Mouse (Mus musculus) lung, embryonic 15.5 days (tissue): ENCODE measurements around the gene Pccb. TPM values are rescaled to one million over a fixed set of nuclear protein-coding genes. Genes with fewer than 3 reads are reported as not detected.

Source experiments
- ATAC-seq: fragments of 200-750 bp; cut with Nextera tagmentation; 2 replicates; pipeline ENCODE4 v1.8.0; 2017; ENCODE audit warnings: moderate number of reproducible peaks, borderline replicate concordance; ENCODE audit not compliant: low FRiP score, low TSS enrichment; ENCODE audit errors: extremely low read depth
- H3K27ac ChIP-seq: fragments of 300-500 bp; sonication (generic); 2 replicates; pipeline ENCODE4 v1.5.1; 2015; ENCODE audit warnings: moderate library complexity, mild to moderate bottlenecking, inconsistent platforms
- H3K27me3 ChIP-seq: fragments of 300-500 bp; sonication (generic); 2 replicates; pipeline ENCODE4 v1.6.1; 2015; ENCODE audit warnings: inconsistent platforms
- H3K36me3 ChIP-seq: fragments of 300-500 bp; sonication (generic); 2 replicates; pipeline ENCODE4 v1.6.1; 2015; ENCODE audit warnings: inconsistent platforms
- H3K4me1 ChIP-seq: fragments of 300-500 bp; sonication (generic); 2 replicates; pipeline ENCODE4 v1.6.1; 2015; ENCODE audit warnings: inconsistent platforms
- H3K4me2 ChIP-seq: fragments of 300-500 bp; sonication (generic); 2 replicates; pipeline ENCODE4 v1.6.1; 2015; ENCODE audit warnings: inconsistent platforms, mild to moderate bottlenecking, moderate library complexity
- H3K4me3 ChIP-seq: fragments of 300-500 bp; sonication (generic); 2 replicates; pipeline ENCODE4 v1.5.1; 2015; ENCODE audit warnings: mild to moderate bottlenecking, inconsistent platforms
- H3K9ac ChIP-seq: fragments of 300-500 bp; sonication (generic); 2 replicates; pipeline ENCODE4 v1.6.1; 2015; ENCODE audit warnings: inconsistent platforms
- H3K9me3 ChIP-seq: fragments of 300-500 bp; sonication (generic); 2 replicates; pipeline ENCODE4 v1.6.1; 2016; ENCODE audit warnings: inconsistent platforms
- WGBS: fragments of 180-500 bp; shearing (Covaris S2); methylation state at CpG from one replicate; pipeline ENCODE4 v1.1.7; 2015; 5-methylcytosine and 5-hydroxymethylcytosine counted together
- polyA plus RNA-seq: library from polyadenylated mRNA; unstranded; fragments of >200 nt; fragmentation: Nextera tagmentation; extraction: Ambion mirVana; gene quantifications from 2 replicates; pipeline ENCODE4 v1.2.1, GENCODE M21; 2015

The Pccb gene
- polyA plus RNA-seq = 22.7 and 23.2 TPM in 2 replicates

DNA sequence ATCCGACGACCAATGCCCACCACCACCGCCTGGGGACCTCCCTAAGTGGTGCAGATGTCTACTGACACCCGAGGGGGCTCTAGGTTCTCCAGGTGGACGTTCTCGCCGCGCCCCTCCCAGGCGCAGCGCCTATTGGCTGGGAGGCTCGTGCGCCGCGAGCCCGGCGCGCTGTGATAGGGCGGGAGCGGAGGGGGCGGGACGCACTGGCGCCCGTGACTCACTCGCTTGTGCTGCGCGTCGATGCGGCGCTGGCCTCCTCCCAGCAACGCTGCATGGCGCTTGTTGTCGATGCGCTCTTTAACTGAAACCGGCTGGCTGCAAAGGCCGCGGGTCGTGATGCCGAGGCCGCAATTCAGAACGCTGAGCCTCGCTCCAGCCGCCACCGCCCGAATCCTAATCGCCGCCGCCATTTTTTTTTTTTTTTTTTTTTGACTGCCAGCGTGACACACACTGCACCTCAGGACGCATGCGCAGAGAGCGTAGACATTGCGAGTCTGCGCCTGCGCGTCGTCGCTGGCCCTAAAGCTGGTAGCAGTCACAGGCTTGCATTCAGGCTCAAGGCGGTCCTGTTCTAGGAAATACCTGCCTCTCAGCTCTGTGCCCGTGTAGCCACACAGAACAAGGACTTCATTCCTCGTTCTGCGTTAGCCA, at the start of gene Pccb:
TSS of gene Pccb (minus strand) at position 451 of the 651 bp plus-strand sequence.
- WGBS = under 1% methylated on average over 57 of the region's 61 CpGs
- ATAC-seq = peak; percentile 100
- peak within 1 kb of the TSS; percentile 68 for H3K4me2 ChIP-seq
- no peaks in the 10 kb centered on the region for H3K36me3 ChIP-seq
- peak within 1 kb of the TSS; percentile 66 for H3K9ac ChIP-seq
- H3K4me1 ChIP-seq = peaks cover 16% of the 10 kb centered on the region
- peak within 1 kb of the TSS; percentile 97 for H3K27ac ChIP-seq
- no peaks in the 10 kb centered on the region for H3K27me3 ChIP-seq
- peak within 1 kb of the TSS; percentile 68 for H3K4me3 ChIP-seq
- H3K9me3 ChIP-seq = no peaks in the 10 kb centered on the region

DNA sequence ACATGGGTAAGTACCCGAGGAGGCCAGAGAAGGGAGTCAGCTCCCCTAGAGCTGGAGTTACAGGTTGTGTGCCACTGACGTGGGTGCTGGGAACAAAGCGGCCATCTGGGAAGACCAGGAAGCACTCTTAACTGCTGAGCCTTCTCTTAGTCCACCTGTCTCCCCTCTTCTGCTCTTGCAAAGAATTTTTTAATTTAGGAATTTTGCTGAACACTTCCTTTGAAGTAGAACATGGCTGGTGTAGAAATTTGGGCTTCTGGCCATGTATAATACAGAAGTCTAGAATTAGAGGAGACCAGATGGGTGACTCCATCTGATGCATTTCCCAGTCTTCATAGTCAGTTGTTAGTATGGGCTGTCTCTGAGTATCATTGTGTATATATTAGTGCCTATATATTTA, 49.0 kb upstream of the Pccb start:
- Histone ChIP-seq H3K4me3 (no peak overlapping the region), H3K9me3 (no peaks in the 10 kb centered on the region), H3K4me2 (no peak overlapping the region), H3K4me1 (peaks cover 25% of the 10 kb centered on the region), H3K9ac (no peak overlapping the region), H3K36me3 (no peaks in the 10 kb centered on the region), H3K27ac (no peak overlapping the region), H3K27me3 (no peaks in the 10 kb centered on the region)
- WGBS = 80% methylated on average over 3 of the region's 3 CpGs
- no peak for ATAC-seq

- Histone ChIP-seq H3K4me1 (peaks cover 37% of the 10 kb centered on the region), H3K9me3 (no peaks in the 10 kb centered on the region), H3K36me3 (no peaks in the 10 kb centered on the region), H3K4me3 (no peak overlapping the region), H3K9ac (no peak overlapping the region), H3K4me2 (peak overlapping the region; percentile 65; the same call in 1 of the 2 replicates), H3K27me3 (no peaks in the 10 kb centered on the region), H3K27ac (no peak overlapping the region)
- 21% methylated on average over 3 of the region's 3 CpGs for WGBS
- ATAC-seq = no peak
Observed at GRCm38 (mm10) chr9:101080046-101080685, 45.5 kb upstream of the Pccb start.

DNA sequence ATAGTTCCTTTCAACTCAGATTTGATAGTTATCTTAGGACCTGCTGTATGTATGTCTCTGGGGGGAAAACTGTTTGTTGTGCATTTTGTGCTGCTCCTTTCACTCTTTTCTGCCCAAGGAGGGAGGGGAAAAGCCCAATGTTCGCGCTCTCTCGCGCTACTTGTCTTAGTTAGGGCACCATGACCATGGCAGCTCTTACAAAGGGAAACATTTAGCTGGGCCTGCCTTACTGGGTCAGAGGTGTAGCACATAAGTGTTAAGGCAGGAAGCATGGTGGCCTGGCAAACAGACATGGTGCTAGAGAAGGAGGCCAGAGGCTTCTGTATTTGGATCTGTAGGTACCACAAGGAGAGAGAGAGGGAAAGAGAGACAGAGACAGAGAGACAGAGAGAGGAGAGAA, 43.9 kb upstream of the Pccb start:
- H3K27me3 ChIP-seq = no peaks in the 10 kb centered on the region
- no peak for ATAC-seq
- no peak overlapping the region for H3K27ac ChIP-seq
- H3K9me3 ChIP-seq = no peaks in the 10 kb centered on the region
- H3K4me2 ChIP-seq = peak overlapping the region; percentile 65
- H3K4me1 ChIP-seq = peaks cover 37% of the 10 kb centered on the region
- 74% methylated on average over 4 of the region's 4 CpGs for WGBS
- no peaks in the 10 kb centered on the region for H3K36me3 ChIP-seq
- peak overlapping the region; percentile 27 for H3K4me3 ChIP-seq
- no peak overlapping the region; the same call in 1 of the 2 replicates for H3K9ac ChIP-seq

DNA sequence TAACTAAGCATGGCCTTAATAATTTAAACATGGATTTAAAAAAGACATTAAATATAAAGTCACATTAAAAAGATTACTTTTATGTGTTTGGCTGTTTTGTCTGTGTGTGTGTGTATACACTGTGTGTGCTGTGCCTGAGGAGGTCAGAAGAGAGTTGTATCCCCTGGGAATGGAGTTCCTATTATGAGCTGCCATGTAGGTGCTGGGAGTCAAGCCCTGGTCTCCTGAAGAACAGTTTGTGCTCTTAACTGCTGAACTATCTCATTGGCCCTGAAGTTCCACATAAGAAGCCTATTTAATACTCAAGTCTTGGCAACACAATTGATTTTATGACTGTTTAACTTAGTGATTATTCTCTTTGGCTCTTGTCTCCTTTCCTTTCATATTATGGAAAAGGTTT, 42.8 kb upstream of the Pccb start:
- peaks cover 40% of the 10 kb centered on the region for H3K4me1 ChIP-seq

GRCm38 (mm10) chr9:101076095-101076875, 41.6 kb upstream of the Pccb start:
- WGBS = under 1% methylated on average over 18 of the region's 18 CpGs
- Histone ChIP-seq H3K4me2 (peak overlapping the region; percentile 65), H3K27ac (0 out of 2 replicates have a peak overlapping the region, but pooled peaks have one; percentile 27), H3K9ac (peak overlapping the region; percentile 98), H3K9me3 (no peaks in the 10 kb centered on the region), H3K27me3 (no peaks in the 10 kb centered on the region), H3K4me3 (peak overlapping the region; percentile 73), H3K36me3 (no peaks in the 10 kb centered on the region), H3K4me1 (peaks cover 33% of the 10 kb centered on the region)
- ATAC-seq = no peak

More for the DNA sequence above, 42.8 kb upstream of the Pccb start:
- ATAC-seq = no peak
- no peaks in the 10 kb centered on the region for H3K27me3 ChIP-seq
- H3K27ac ChIP-seq = no peak overlapping the region
- no peaks in the 10 kb centered on the region for H3K36me3 ChIP-seq
- H3K4me2 ChIP-seq = peak overlapping the region; percentile 65
- H3K9ac ChIP-seq = peak overlapping the region; percentile 98
- H3K4me3 ChIP-seq = peak overlapping the region; percentile 73
- H3K9me3 ChIP-seq = no peaks in the 10 kb centered on the region

DNA sequence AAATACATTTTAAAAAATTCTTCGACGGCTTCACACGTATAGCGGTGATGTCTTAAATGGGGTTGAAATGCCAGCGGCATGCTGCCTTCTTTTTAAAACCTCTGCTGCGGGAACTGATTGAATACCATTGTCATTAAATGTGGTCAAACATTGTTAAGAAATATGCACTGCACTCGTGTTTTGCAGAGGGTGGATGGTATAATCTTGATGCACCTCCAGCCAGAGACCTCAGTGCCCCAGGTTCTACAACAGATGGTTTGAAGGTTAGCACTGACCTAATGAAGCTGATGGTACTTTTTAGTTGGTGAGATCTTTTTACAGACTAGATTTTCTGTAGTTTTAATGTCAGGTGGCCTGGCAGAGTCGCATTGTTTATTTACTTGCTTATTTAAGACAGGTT, 41.0 kb upstream of the Pccb start:
- H3K27me3 ChIP-seq = no peaks in the 10 kb centered on the region
- WGBS = under 1% methylated on average over 8 of the region's 8 CpGs
- peak overlapping the region; percentile 98 for H3K9ac ChIP-seq
- H3K4me1 ChIP-seq = peaks cover 33% of the 10 kb centered on the region
- H3K27ac ChIP-seq = 0 out of 2 replicates have a peak overlapping the region, but pooled peaks have one; percentile 1
- no peaks in the 10 kb centered on the region for H3K9me3 ChIP-seq
- peak overlapping the region; percentile 65 for H3K4me2 ChIP-seq
- peak overlapping the region; percentile 73 for H3K4me3 ChIP-seq
- no peaks in the 10 kb centered on the region for H3K36me3 ChIP-seq
- ATAC-seq = no peak

DNA sequence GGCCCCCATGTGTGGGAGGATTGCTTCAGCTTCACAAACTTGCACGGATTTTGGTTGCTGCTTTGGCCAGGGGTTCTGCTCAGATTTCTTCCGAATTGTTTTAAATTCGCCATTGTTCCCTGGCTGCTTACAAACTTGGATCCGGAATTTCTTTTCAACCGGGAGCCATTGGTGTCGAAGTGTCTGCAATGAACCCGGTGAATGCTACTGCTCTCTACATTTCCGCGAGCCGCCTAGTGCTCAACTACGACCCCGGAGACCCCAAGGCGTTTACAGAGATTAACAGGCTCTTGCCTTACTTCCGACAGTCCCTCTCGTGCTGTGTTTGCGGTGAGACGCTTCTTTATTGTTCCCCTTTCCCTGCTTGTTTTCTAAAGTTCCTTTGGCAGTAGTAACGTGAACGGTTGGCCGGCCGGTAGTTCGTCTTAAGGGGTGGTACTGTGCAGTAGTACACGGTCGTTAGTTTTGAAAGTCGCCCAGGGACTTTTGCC, 40.4 kb upstream of the Pccb start:
- Histone ChIP-seq H3K27me3 (no peaks in the 10 kb centered on the region), H3K4me1 (peaks cover 30% of the 10 kb centered on the region)

DNA sequence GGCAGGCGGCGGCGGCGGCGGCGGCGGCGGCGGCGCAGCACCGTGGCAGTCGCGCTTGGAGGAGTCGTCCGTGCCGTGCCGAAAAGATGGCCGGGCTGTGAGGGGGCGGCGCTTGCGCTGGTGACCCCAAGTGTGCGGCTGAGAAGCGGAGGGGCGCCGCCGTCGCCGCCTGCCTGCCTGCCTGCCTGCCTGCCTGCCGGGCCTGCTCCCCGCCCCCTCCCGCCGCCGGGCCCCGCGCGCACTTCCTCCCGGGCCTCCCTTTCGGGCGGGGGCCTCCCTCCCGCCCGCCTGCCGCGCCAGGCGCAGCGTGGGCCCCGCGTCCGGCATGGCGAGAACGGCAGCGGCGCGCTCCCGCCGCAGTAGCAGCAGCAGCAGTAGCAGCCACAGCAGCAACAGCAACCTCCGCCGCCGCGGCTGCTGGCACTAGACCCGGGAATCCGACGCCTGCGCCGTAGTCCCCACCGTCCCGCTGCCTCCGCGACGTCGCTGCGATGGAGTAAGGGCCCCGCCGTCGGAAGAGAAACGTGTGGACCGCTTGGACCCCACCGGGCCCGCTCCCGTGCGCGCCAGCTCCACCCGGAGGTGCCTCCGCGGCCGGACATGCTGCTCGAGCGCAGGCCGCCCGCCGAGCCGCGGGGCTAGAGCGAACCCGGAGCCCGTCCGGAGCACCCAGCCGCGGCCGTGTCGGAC, 39.8 kb upstream of the Pccb start:
- no peaks in the 10 kb centered on the region for H3K9me3 ChIP-seq
- peak overlapping the region; percentile 73 for H3K4me3 ChIP-seq
- peaks cover 23% of the 10 kb centered on the region for H3K4me1 ChIP-seq
- H3K36me3 ChIP-seq = no peaks in the 10 kb centered on the region
- peak overlapping the region; percentile 65 for H3K4me2 ChIP-seq
- H3K27ac ChIP-seq = peak overlapping the region; percentile 99
- H3K27me3 ChIP-seq = no peaks in the 10 kb centered on the region
- under 1% methylated on average over 71 of the region's 100 CpGs for WGBS
- H3K9ac ChIP-seq = peak overlapping the region; percentile 98
- peak; percentile 83 for ATAC-seq

More for the DNA sequence above, 40.4 kb upstream of the Pccb start:
- Histone ChIP-seq H3K9ac (peak overlapping the region; percentile 98), H3K9me3 (no peaks in the 10 kb centered on the region), H3K27ac (peak overlapping the region; percentile 99), H3K36me3 (no peaks in the 10 kb centered on the region), H3K4me3 (peak overlapping the region; percentile 73), H3K4me2 (peak overlapping the region; percentile 65)
- WGBS = 0% methylated on average over 25 of the region's 25 CpGs
- ATAC-seq = no peak

GRCm38 (mm10) chr9:101073987-101074331, 39.3 kb upstream of the Pccb start, which contains the start of gene Msl2:
TSS of gene Msl2 (plus strand) at chr9:101074101.
- Histone ChIP-seq H3K36me3 (no peaks in the 10 kb centered on the region), H3K4me2 (peak within 1 kb of the TSS; percentile 82), H3K9ac (peak within 1 kb of the TSS; percentile 98), H3K9me3 (no peaks in the 10 kb centered on the region), H3K4me3 (peak within 1 kb of the TSS; percentile 73), H3K4me1 (peaks cover 18% of the 10 kb centered on the region), H3K27ac (peak within 1 kb of the TSS; percentile 99), H3K27me3 (no peaks in the 10 kb centered on the region)
- ATAC-seq = no peak
- WGBS = under 1% methylated on average over 41 of the region's 43 CpGs
